Mouse (Mus musculus) CH12.LX (cell line): ENCODE data around the gene Baat.

Experiments used
- BHLHE40 ChIP-seq: IDR thresholded peaks from 2 replicates; pipeline ENCODE4 v1.6.1; 2011; ENCODE audit warnings: mild to moderate bottlenecking, low read depth, low read length, improper control_type of control experiment
- CHD2 ChIP-seq: IDR thresholded peaks from 2 replicates; pipeline ENCODE4 v1.6.1; 2011; ENCODE audit warnings: low read length, improper control_type of control experiment
- EP300 ChIP-seq: IDR thresholded peaks from 2 replicates; pipeline ENCODE4 v1.6.1; 2011; ENCODE audit warnings: low read length, improper control_type of control experiment
- MYC ChIP-seq: IDR thresholded peaks from 2 replicates; pipeline ENCODE4 v1.6.1; 2011; ENCODE audit warnings: low read depth, mild to moderate bottlenecking, improper control_type of control experiment, low read length
- TCF12 ChIP-seq: IDR thresholded peaks from 2 replicates; pipeline ENCODE4 v1.6.1; 2014; ENCODE audit warnings: low read depth, mild to moderate bottlenecking, inconsistent platforms, low read length, improper control_type of control experiment
- USF1 ChIP-seq: IDR thresholded peaks from 2 replicates; pipeline ENCODE4 v1.6.1; 2014; ENCODE audit warnings: low read depth, mild to moderate bottlenecking, inconsistent platforms, low read length, improper control_type of control experiment

DNA sequence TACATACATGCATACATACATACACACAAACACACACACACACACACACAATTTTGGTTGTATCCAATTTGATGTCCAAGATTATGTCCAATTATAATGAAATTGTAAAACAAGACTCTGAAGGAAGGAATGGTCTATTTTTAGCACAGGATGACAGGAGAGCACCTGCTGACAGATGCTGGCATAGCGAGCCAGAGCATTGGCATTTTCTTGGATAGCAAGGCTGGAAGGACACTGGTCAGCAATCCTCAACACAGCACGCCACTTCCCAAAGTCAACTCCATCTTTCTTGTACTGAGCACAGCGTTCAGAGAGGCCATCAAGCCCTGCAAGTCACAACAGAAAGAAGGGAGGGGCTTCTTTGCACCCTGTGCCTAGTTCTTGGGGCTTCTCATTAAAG is 34.6 kb upstream of the Baat start:
- TF ChIP-seq CHD2 (no peak), TCF12 (no peak), MYC (no peak), USF1 (no peak), EP300 (no peak), BHLHE40 (no peak)
